Mouse (Mus musculus) forebrain, embryonic 13.5 days (tissue): ENCODE data around the gene Ckb. TPM values are rescaled to one million over a fixed set of nuclear protein-coding genes. Genes with fewer than 3 reads are reported as not detected.
A peak's percentile ranks its signal among the peaks of the same experiment; 100 is the strongest.
"Not testable (repeated sequence)": the region's sequence is repeated elsewhere in the genome, so short reads cannot be mapped to it uniquely, and the experiment has no call there.

Experiments used
- ATAC-seq: fragments of 200-750 bp; cut with Nextera tagmentation; 2 replicates; pipeline ENCODE4 v1.8.0; 2017
- H3K27ac ChIP-seq: fragments of 300-500 bp; sonication (generic); 2 replicates; pipeline ENCODE4 v1.5.1; 2015; ENCODE audit warnings: inconsistent platforms, mild to moderate bottlenecking, moderate library complexity
- H3K27me3 ChIP-seq: fragments of 300-500 bp; sonication (generic); 2 replicates; pipeline ENCODE4 v1.6.1; 2015; ENCODE audit warnings: mild to moderate bottlenecking, inconsistent platforms
- H3K36me3 ChIP-seq: fragments of 300-500 bp; sonication (generic); 2 replicates; pipeline ENCODE4 v1.6.1; 2015; ENCODE audit warnings: mild to moderate bottlenecking, inconsistent platforms; ENCODE audit not compliant: poor library complexity, severe bottlenecking
- H3K4me1 ChIP-seq: fragments of 300-500 bp; sonication (generic); 2 replicates; pipeline ENCODE4 v1.6.1; 2015; ENCODE audit warnings: inconsistent platforms
- H3K4me2 ChIP-seq: fragments of 300-500 bp; sonication (generic); 2 replicates; pipeline ENCODE4 v1.6.1; 2015; ENCODE audit warnings: inconsistent platforms, mild to moderate bottlenecking, moderate library complexity
- H3K4me3 ChIP-seq: fragments of 300-500 bp; sonication (generic); 2 replicates; pipeline ENCODE4 v1.5.1; 2015; ENCODE audit warnings: mild to moderate bottlenecking, inconsistent platforms
- H3K9ac ChIP-seq: fragments of 300-500 bp; sonication (generic); 2 replicates; pipeline ENCODE4 v1.6.1; 2015; ENCODE audit warnings: mild to moderate bottlenecking, inconsistent platforms
- H3K9me3 ChIP-seq: fragments of 300-500 bp; sonication (generic); replicated peaks from 2 replicates; pipeline ENCODE4 v1.6.1; 2016; ENCODE audit warnings: inconsistent platforms
- WGBS: fragments of 180-500 bp; shearing (Covaris S2); methylation state at CpG from one replicate; pipeline ENCODE4 v1.1.7; 2015; 5-methylcytosine and 5-hydroxymethylcytosine counted together
- polyA plus RNA-seq: library from polyadenylated mRNA; unstranded; fragments of >200 nt; fragmentation: Nextera tagmentation; extraction: Ambion mirVana; gene quantifications from 2 replicates; pipeline ENCODE4 v1.2.1, GENCODE M21; 2015

Ckb gene
- polyA plus RNA-seq, 1 experiment from 2014 or later = 2,311 TPM

GRCm38 (mm10) chr12:111664144-111664634 is 7.9 kb downstream of the Ckb start:
- no peak overlapping the region for H3K9ac ChIP-seq
- no peak overlapping the region for H3K4me2 ChIP-seq
- H3K27ac ChIP-seq = no peak overlapping the region
- 48% methylated on average over 6 of the region's 6 CpGs for WGBS
- peaks cover 8% of the 10 kb centered on the region for H3K4me1 ChIP-seq
- H3K36me3 ChIP-seq = peaks cover 51% of the 10 kb centered on the region
- no peak for ATAC-seq
- no peaks in the 10 kb centered on the region for H3K9me3 ChIP-seq
- H3K4me3 ChIP-seq = no peak overlapping the region
- H3K27me3 ChIP-seq = no peaks in the 10 kb centered on the region

DNA sequence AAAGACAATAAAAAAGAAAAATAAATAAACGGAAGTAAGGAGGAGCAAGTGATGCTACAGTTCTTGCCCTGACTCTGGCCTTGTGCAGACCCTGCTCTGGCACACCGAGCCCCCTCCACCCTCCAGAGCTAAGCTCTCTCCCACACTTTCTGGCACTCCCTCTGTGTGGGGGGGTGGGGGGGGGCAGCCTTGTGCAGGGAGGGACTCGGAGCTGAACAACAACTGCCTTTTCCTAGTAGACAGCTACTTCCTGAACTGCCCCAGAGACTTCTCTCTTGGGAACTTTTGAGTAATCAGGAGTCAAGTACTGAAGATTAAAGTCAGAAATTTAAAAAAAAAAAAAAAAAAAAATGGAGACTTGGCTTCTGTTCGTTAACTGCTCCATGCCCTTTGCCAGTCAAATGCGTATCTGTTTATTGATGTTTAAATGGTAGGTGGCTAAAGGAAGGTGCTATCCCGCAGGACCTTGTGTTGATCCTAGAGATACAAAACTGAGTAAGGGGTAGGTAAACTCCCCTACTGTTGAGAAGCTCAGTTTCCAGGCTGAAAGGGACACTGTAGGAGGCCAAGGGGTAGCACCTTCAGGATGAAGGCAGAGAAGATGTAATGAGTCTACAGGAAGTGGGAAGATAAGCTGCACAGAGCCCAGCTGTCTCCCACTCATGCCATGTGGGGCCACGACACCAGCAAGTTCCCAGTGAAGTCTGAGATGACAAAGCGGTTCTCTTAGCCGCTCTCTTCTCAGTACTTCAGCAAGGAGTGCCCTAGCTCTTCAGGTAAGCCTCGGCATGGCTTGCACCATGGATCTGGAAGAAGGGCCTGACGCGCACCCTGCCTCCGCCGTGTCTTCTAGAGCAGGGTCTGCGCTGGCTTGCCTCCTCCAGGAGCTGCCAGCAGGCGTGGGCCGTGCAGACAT is 8.7 kb downstream of the Ckb start:
- Histone ChIP-seq H3K27me3 (no peaks in the 10 kb centered on the region), H3K4me1 (peaks cover under 1% of the 10 kb centered on the region), H3K36me3 (peaks cover 48% of the 10 kb centered on the region), H3K9me3 (no peaks in the 10 kb centered on the region), H3K4me2 (no peak overlapping the region), H3K9ac (no peak overlapping the region), H3K27ac (no peak overlapping the region), H3K4me3 (no peak overlapping the region)
- ATAC-seq = no peak
- 83% methylated on average over 17 of the region's 17 CpGs for WGBS

- ATAC-seq, H3K4me3 ChIP-seq, H3K4me2 ChIP-seq, H3K9me3 ChIP-seq, H3K27me3 ChIP-seq, H3K9ac ChIP-seq, H3K4me1 ChIP-seq, H3K27ac ChIP-seq: not testable (repeated sequence)
- H3K36me3 ChIP-seq = peaks cover 63% of the 10 kb centered on the region
- WGBS = 95% methylated on average over 11 of the region's 11 CpGs
Observed at GRCm38 (mm10) chr12:111661554-111661953, 10.6 kb downstream of the Ckb start.

GRCm38 (mm10) chr12:111660628-111661027 is 11.5 kb downstream of the Ckb start:
- Histone ChIP-seq H3K4me2 (no peak overlapping the region), H3K9me3 (no peaks in the 10 kb centered on the region), H3K9ac (no peak overlapping the region), H3K4me3 (no peak overlapping the region), H3K4me1 (no peaks in the 10 kb centered on the region), H3K27ac (no peak overlapping the region), H3K27me3 (no peaks in the 10 kb centered on the region), H3K36me3 (peaks cover 67% of the 10 kb centered on the region)
- ATAC-seq = no peak
- WGBS = 93% methylated on average over 1 of the region's 1 CpGs

GRCm38 (mm10) chr12:111659331-111659730 is 12.8 kb downstream of the Ckb start:
- Histone ChIP-seq H3K27me3 (no peaks in the 10 kb centered on the region), H3K4me1 (no peaks in the 10 kb centered on the region), H3K4me3 (no peak overlapping the region), H3K36me3 (peaks cover 70% of the 10 kb centered on the region), H3K4me2 (no peak overlapping the region), H3K9me3 (no peaks in the 10 kb centered on the region), H3K27ac (no peak overlapping the region), H3K9ac (no peak overlapping the region)
- 95% methylated on average over 4 of the region's 4 CpGs for WGBS
- ATAC-seq = no peak

DNA sequence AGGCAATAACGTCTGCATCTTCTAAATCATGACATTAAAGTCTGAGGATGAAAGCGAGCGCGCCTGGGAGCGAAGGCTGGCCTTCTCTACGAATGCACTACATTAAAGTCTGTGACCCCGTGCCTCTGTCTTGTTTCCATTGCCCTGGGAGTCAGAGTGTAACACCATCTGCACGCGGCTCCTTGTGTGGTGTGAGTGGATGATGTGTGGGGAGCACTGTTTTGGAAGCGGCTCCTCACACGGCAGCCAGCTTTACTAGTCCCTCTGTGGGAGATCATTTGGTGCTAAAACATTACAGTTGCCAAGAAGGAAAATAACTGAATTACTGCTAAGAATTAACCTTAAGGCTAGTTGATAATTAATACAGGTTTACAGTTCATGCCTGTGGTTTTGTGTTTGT is 16.4 kb downstream of the Ckb start:
- H3K9me3 ChIP-seq = no peaks in the 10 kb centered on the region
- no peaks in the 10 kb centered on the region for H3K27me3 ChIP-seq
- peaks cover 4% of the 10 kb centered on the region; the same call in 1 of the 2 replicates for H3K4me1 ChIP-seq
- no peak overlapping the region for H3K9ac ChIP-seq
- H3K4me2 ChIP-seq = no peak overlapping the region
- 94% methylated on average over 11 of the region's 11 CpGs for WGBS
- no peak overlapping the region for H3K4me3 ChIP-seq
- H3K27ac ChIP-seq = no peak overlapping the region
- peaks cover 74% of the 10 kb centered on the region for H3K36me3 ChIP-seq
- no peak for ATAC-seq

DNA sequence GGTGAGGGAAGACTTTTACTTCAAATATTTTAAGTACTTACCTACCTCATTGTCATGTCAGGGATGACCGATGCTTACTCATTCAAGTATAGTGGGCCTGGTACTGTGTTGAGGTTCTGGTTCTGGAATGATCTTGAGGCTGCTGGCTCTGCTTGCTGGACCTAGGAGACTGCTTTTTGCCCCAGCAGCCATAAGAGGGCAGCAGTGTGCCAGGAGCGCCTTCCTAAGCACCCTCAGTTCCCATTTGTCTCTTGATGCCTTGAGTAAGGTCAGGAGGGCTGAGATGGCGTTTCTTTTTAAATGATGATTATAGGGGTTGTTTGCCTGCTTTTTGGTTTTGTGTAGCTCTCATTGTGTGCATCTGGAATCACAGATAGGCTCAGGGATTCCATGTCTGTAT is 18.7 kb downstream of the Ckb start:
- no peak overlapping the region for H3K9ac ChIP-seq
- peaks cover 4% of the 10 kb centered on the region; the same call in 1 of the 2 replicates for H3K4me1 ChIP-seq
- WGBS = 33% methylated on average over 3 of the region's 3 CpGs
- peaks cover 80% of the 10 kb centered on the region for H3K36me3 ChIP-seq
- ATAC-seq = peak; percentile 41; the same call in 1 of the 2 replicates
- no peak overlapping the region for H3K4me3 ChIP-seq
- no peaks in the 10 kb centered on the region for H3K9me3 ChIP-seq
- no peaks in the 10 kb centered on the region for H3K27me3 ChIP-seq
- no peak overlapping the region for H3K4me2 ChIP-seq
- peak overlapping the region; percentile 7; the same call in 1 of the 2 replicates for H3K27ac ChIP-seq

DNA sequence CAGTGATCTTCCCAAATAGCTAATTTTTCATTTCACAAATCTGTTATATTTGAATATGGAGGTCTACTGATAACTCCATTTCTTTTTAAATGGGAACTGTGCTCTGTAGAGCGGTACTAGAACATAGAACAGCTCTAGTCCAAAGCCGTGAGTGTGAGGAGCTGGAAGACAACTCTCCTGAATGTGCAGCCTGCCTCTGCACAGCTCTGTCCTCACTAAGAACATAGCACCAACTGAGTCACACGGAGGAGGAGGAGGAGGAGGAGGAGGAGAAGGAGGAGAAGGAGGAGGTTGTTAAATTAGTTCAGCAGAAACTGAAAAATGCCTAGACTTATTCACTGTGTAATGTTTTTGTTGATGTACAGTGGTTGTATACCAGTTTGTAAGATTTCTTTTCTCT is 19.2 kb downstream of the Ckb start:
- Histone ChIP-seq H3K4me2 (no peak overlapping the region), H3K9ac (no peak overlapping the region), H3K4me1 (peaks cover 4% of the 10 kb centered on the region; the same call in 1 of the 2 replicates), H3K9me3 (no peaks in the 10 kb centered on the region), H3K4me3 (no peak overlapping the region), H3K27me3 (no peaks in the 10 kb centered on the region), H3K27ac (no peak overlapping the region), H3K36me3 (peaks cover 84% of the 10 kb centered on the region)
- no peak for ATAC-seq
- WGBS = 81% methylated on average over 3 of the region's 3 CpGs

DNA sequence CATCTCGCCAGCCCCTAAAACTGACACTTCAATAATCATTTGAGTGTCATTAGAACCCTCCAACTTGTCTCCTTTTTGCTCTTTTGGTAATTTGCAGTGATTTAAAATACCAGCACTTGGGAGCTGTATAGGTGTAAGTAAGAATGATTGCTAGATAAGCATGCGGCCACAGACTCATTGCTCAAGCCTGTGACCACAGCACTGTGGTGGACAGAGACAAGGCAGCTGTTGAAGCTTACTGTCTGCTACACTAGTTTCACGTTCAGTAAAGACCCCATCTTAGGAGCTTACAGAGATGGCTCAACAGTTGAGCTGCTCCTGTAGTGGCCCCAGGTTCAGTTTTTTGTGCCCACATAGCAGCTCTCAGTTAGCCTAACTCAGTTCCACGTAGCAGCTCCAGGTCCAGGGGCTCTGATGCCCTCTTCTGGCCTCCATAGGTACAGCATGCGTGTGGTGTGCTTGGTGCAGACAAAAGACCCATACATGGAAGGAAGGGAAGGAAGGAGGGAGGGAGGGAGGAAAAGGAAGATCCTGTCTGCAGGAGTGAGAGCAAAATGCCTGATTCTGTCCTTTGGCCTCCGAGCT is 24.0 kb downstream of the Ckb start:
- WGBS = 56% methylated on average over 6 of the region's 6 CpGs
- peak; percentile 65; the same call in 1 of the 2 replicates for ATAC-seq
- Histone ChIP-seq H3K9ac (no peak overlapping the region), H3K4me3 (no peak overlapping the region), H3K9me3 (no peaks in the 10 kb centered on the region), H3K27ac (no peak overlapping the region), H3K4me1 (no peaks in the 10 kb centered on the region), H3K36me3 (peaks cover 90% of the 10 kb centered on the region), H3K4me2 (no peak overlapping the region), H3K27me3 (no peaks in the 10 kb centered on the region)

Other genes with a start within 250 kb of the Ckb start
- 0.60 and 1.2 TPM in 2 replicates for gene Tnfaip2, start 229.9 kb downstream of the Ckb start, polyA plus RNA-seq
- 0.40 and 1.0 TPM in 2 replicates for gene Gm266, start 186.5 kb downstream of the Ckb start, polyA plus RNA-seq
- 667 and 695 TPM in 2 replicates for gene Eif5, start 134.3 kb downstream of the Ckb start, polyA plus RNA-seq
- 44.2 and 47.2 TPM in 2 replicates for gene Mark3, start 97.8 kb downstream of the Ckb start, polyA plus RNA-seq
- 10.7 and 12.2 TPM in 2 replicates for gene Trmt61a, start 5.8 kb upstream of the Ckb start, polyA plus RNA-seq
- gene Bag5, start 40.9 kb upstream of the Ckb start, polyA plus RNA-seq = 62.1 and 62.8 TPM in 2 replicates
- gene Apopt1, start 40.9 kb upstream of the Ckb start, polyA plus RNA-seq = 52.6 and 56.2 TPM in 2 replicates
- 319 and 339 TPM in 2 replicates for gene Klc1, start 86.5 kb upstream of the Ckb start, polyA plus RNA-seq
- gene Xrcc3, start 141.5 kb upstream of the Ckb start, polyA plus RNA-seq = 5.5 and 6.6 TPM in 2 replicates
- gene Zfyve21, start 141.8 kb upstream of the Ckb start, polyA plus RNA-seq = 42.4 and 45.6 TPM in 2 replicates
- 9.3 TPM in 2 replicates for gene Ppp1r13b, start 235.8 kb upstream of the Ckb start, polyA plus RNA-seq